Mouse (Mus musculus) ES-E14 (cell line): ENCODE measurements around the gene Smim12. TPM values are rescaled to one million over a fixed set of nuclear protein-coding genes. Genes with fewer than 3 reads are reported as not detected.
A peak's percentile ranks its signal among the peaks of the same experiment; 100 is the strongest.

Experiments
- DNase-seq: peaks from one replicate; pipeline ENCODE4 v3.0.0-alpha.2; 2013; ENCODE audit warnings: low read depth, low spot score
- H3K27ac ChIP-seq: 2 replicates; pipeline ENCODE4 v1.5.1; 2012; ENCODE audit warnings: low read depth, mild to moderate bottlenecking, low read length, moderate library complexity, mixed read lengths; ENCODE audit not compliant: poor library complexity, insufficient read depth, severe bottlenecking
- H3K36me3 ChIP-seq: 2 replicates; pipeline ENCODE4 v1.6.1; 2012; ENCODE audit warnings: mild to moderate bottlenecking, low read length, moderate library complexity, mixed read lengths; ENCODE audit not compliant: control insufficient read depth, poor library complexity, insufficient read depth, severe bottlenecking
- H3K4me1 ChIP-seq, 2 experiments: fragments of 150-350 bp in 1 of 2; sonication (generic) in 1 of 2; 2 replicates each; pipeline ENCODE4 v1.6.1; 2012; ENCODE audit warnings: low read length in 2 of 2, mild to moderate bottlenecking in 1 of 2, mixed read lengths in 1 of 2; ENCODE audit not compliant: control insufficient read depth in 2 of 2, insufficient read depth in 2 of 2, poor library complexity in 1 of 2
- H3K4me3 ChIP-seq, 2 experiments: fragments of 150-350 bp in 1 of 2; sonication (generic) in 1 of 2; 2 replicates each; pipeline ENCODE4 v1.5.1; 2012; ENCODE audit warnings: low read length in 2 of 2, low read depth in 1 of 2, mild to moderate bottlenecking in 1 of 2, mixed read lengths in 1 of 2; ENCODE audit not compliant: insufficient read depth in 1 of 2, poor library complexity in 1 of 2, severe bottlenecking in 1 of 2
- H3K9ac ChIP-seq: 2 replicates; pipeline ENCODE4 v1.6.1; 2012; ENCODE audit warnings: low read depth, mild to moderate bottlenecking, low read length, mixed read lengths; ENCODE audit not compliant: poor library complexity, insufficient read depth, severe bottlenecking
- H3K9me3 ChIP-seq: fragments of 150-350 bp; sonication (generic); 2 replicates; pipeline ENCODE4 v1.6.1; 2012; ENCODE audit warnings: low read depth, mild to moderate bottlenecking, low read length; ENCODE audit not compliant: control insufficient read depth, insufficient read depth
- CHD2 ChIP-seq: IDR thresholded peaks from 2 replicates; pipeline ENCODE4 v1.6.1; 2014; ENCODE audit warnings: mild to moderate bottlenecking, low read depth, low read length, inconsistent platforms
- HCFC1 ChIP-seq: IDR thresholded peaks from 2 replicates; pipeline ENCODE4 v1.6.1; 2012; ENCODE audit warnings: low read length, inconsistent platforms, borderline replicate concordance; ENCODE audit not compliant: insufficient read depth
- MAFK ChIP-seq: IDR thresholded peaks from 2 replicates; pipeline ENCODE4 v1.6.1; 2014; ENCODE audit warnings: mild to moderate bottlenecking, low read depth, low read length, inconsistent platforms; ENCODE audit not compliant: insufficient read depth
- ZC3H11A ChIP-seq: IDR thresholded peaks from 2 replicates; pipeline ENCODE4 v1.6.1; 2012; ENCODE audit warnings: low read depth, mild to moderate bottlenecking, inconsistent platforms, low read length, borderline replicate concordance
- ZNF384 ChIP-seq: IDR thresholded peaks from 2 replicates; pipeline ENCODE4 v1.6.1; 2012; ENCODE audit warnings: low read depth, low read length, inconsistent platforms
- in situ Hi-C, 2 experiments: fragments of 600-800 bp; cut with MboI; formaldehyde crosslinking; loops; one replicate each; pipeline ENCODE4 v1.15.1; 2025; ENCODE audit warnings: low sequenced_read_pairs in 2 of 2, inconsistent platforms in 1 of 2; ENCODE audit not compliant: unreplicated experiment in 2 of 2
- total RNA-seq: library from RNA; depleted of rRNA; stranded (reverse); fragments of 300-350 nt; gene quantifications from 2 replicates; pipeline ENCODE4 v1.2.3, GENCODE M21; 2012

Gene Smim12
- total RNA-seq, 1 experiment: 50.2 TPM

- Histone ChIP-seq H3K36me3 (peaks cover 10% of the 10 kb centered on the region), H3K27ac (no peak overlapping the region), H3K9me3 (no peaks in the 10 kb centered on the region), H3K9ac (peak overlapping the region; percentile 83), H3K4me1 (peaks cover 0 to 2% of the 10 kb centered on the region in 2 experiments; a peak in 1 of 4 replicates), H3K4me3 (peak overlapping the region; percentile 85 to 97)
- no peak for DNase-seq
- in situ Hi-C loops: loop anchor here in 1 of 2 experiments (10.0 kb wide), 2 partner anchors 89 to 179 kb away; partner anchors contain the start of gene Zmym1
- TF ChIP-seq ZC3H11A (no peak), CHD2 (no peak), ZNF384 (no peak), HCFC1 (no peak), MAFK (no peak)
Measured at GRCm38 (mm10) chr4:127243953-127244352, 369 bp downstream of the Smim12 start.

GRCm38 (mm10) chr4:127249701-127250349 lies 6.2 kb downstream of the Smim12 start:
- Histone ChIP-seq H3K9me3 (no peaks in the 10 kb centered on the region), H3K9ac (no peak overlapping the region), H3K4me1 (peaks cover 0 to 8% of the 10 kb centered on the region in 2 experiments; a peak in 1 of 4 replicates), H3K4me3 (no peak overlapping the region), H3K27ac (no peak overlapping the region), H3K36me3 (peaks cover 10% of the 10 kb centered on the region)
- in situ Hi-C loops: loop anchor here in 1 of 2 experiments (10.0 kb wide), 2 partner anchors 95 to 185 kb away; partner anchors contain the start of gene Zmym1
- TF ChIP-seq CHD2 (no peak), HCFC1 (0 out of 2 replicates have a peak, but pooled peaks have one; percentile 42), ZC3H11A (peak; percentile 98)
- peak; percentile 95 for DNase-seq

- H3K4me3 ChIP-seq: peak overlapping the region; percentile 37 to 50
- H3K36me3 ChIP-seq: peaks cover 6% of the 10 kb centered on the region; the same call in 1 of the 2 replicates
- H3K4me1 ChIP-seq: peaks cover 0 to 6% of the 10 kb centered on the region in 2 experiments; a peak in 1 of 4 replicates
- in situ Hi-C loops: no loop called here
- DNase-seq: no peak
- H3K9ac ChIP-seq: peak overlapping the region; percentile 71
- no peak for TF ChIP-seq MAFK
- TF ChIP-seq CHD2: no peak
- no peak for TF ChIP-seq HCFC1
- TF ChIP-seq ZNF384: no peak
- no peak for TF ChIP-seq ZC3H11A
- H3K27ac ChIP-seq: peak overlapping the region; percentile 40; the same call in 1 of the 2 replicates
- no peaks in the 10 kb centered on the region for H3K9me3 ChIP-seq
Measured at GRCm38 (mm10) chr4:127251963-127252585, 8.5 kb downstream of the Smim12 start.

GRCm38 (mm10) chr4:127256739-127257138 lies 13.2 kb downstream of the Smim12 start:
- no peak overlapping the region for H3K27ac ChIP-seq
- in situ Hi-C loops: no loop called here
- no peak for DNase-seq
- peaks cover 0 to 3% of the 10 kb centered on the region in 2 experiments; a peak in 1 of 4 replicates for H3K4me1 ChIP-seq
- no peak overlapping the region for H3K9ac ChIP-seq
- H3K9me3 ChIP-seq: no peaks in the 10 kb centered on the region
- H3K4me3 ChIP-seq: no peak overlapping the region
- TF ChIP-seq CHD2 (no peak), ZNF384 (no peak), MAFK (no peak), ZC3H11A (no peak), HCFC1 (no peak)
- H3K36me3 ChIP-seq: no peaks in the 10 kb centered on the region
